Mouse (Mus musculus) stomach, adult 2 months (tissue): ENCODE measurements around the gene Dcun1d5. TPM values are rescaled to one million over a fixed set of nuclear protein-coding genes. Genes with fewer than 3 reads are reported as not detected.

Source experiments
- polyA plus RNA-seq: library from polyadenylated mRNA; depleted of rRNA; stranded (reverse); fragments of >200 nt; gene quantifications from 2 replicates; pipeline ENCODE4 v1.2.3, GENCODE M21; 2012; rRNA removed

Gene Dcun1d5
- polyA plus RNA-seq: 11.0 and 25.8 TPM in 2 replicates

GRCm38 (mm10) chr9:7184172-7184896 is at the start of gene Dcun1d5, which contains the start of gene Dync2h1:
Dcun1d5 (plus strand) TSS chr9:7184520.
Dync2h1 (minus strand) TSS chr9:7184446.

Other genes starting within 250 kb of the Dcun1d5 start
- 0.02 and 0.18 TPM in 2 replicates for gene Dync2h1, start 74 bp upstream of the Dcun1d5 start, polyA plus RNA-seq
- gene Mmp13, start 88.0 kb downstream of the Dcun1d5 start, polyA plus RNA-seq: 0.12 and 0.14 TPM in 2 replicates
- gene Mmp12, start 159.9 kb downstream of the Dcun1d5 start, polyA plus RNA-seq: 0.19 and 0.30 TPM in 2 replicates
- gene Mmp1b, start 203.5 kb downstream of the Dcun1d5 start, polyA plus RNA-seq: not detected in 2 replicates